Mouse (Mus musculus) cerebellum, adult 18-20 months (tissue): ENCODE data around the gene Pkd1l1.

Experiments used
- DNase-seq, 2 experiments: peaks; one replicate each; pipeline ENCODE4 v3.0.0; 2021

Gene Pkd1l1

DNA sequence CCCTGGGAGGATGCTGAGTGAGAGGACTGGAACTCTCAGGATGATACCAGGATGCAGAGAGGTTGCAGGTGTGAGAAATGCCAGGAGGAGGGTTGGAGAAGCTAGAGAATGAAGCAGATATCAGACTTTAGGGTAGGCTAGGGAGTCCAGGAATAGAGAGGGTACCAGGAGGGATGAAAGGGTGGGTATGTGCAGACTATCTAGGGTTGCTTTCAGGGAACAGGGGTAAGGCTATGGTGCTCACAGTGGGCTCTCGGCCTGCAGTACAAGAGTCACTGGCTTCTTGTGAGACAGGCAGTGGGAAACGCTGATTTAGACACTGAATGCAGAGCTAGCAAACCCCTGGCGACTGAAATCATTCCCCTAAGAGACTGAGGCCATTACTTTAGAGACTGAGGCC is at the start of gene Pkd1l1:
Pkd1l1 (minus strand) TSS at position 101 of the 400 bp plus-strand sequence.
- no peak for DNase-seq

DNA sequence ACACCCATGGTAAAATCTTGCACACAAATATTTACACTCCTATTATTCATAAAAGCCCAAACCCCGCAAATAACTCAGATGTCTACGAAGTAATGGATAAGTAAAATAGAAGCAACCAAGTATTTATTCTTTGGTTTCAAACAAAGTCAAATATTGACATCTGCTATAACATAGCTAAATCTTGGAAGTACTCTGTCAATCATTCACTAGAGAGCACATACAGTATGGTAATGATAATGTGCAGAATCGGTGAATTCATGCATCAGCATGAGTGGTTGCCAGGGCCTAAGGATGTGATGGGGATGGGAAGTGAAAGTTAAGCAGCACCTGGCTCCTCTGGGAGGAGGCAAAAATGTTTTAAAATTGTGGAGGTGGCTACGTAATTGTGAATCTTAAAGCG is 47.1 kb upstream of the Pkd1l1 start:
- DNase-seq = no peak

- no peak for DNase-seq
Observed at GRCm38 (mm10) chr11:9018491-9019267, 45.6 kb upstream of the Pkd1l1 start.

- DNase-seq = no peak
Observed at GRCm38 (mm10) chr11:9014740-9015139, 41.7 kb upstream of the Pkd1l1 start.

- peak in 1 of 2 experiments; percentile 12 for DNase-seq
Observed at GRCm38 (mm10) chr11:9011348-9011747, 38.3 kb upstream of the Pkd1l1 start.

- DNase-seq = peak; percentile 86 to 93
Observed at GRCm38 (mm10) chr11:9010853-9011339, 37.8 kb upstream of the Pkd1l1 start, which contains the start of gene Hus1. Gene Hus1 (minus strand): TSS chr11:9011191.

- peak in 1 of 2 experiments; percentile 42 for DNase-seq
Observed at GRCm38 (mm10) chr11:9010416-9010815, 37.4 kb upstream of the Pkd1l1 start.

- no peak for DNase-seq
Observed at GRCm38 (mm10) chr11:9008761-9009160, 35.7 kb upstream of the Pkd1l1 start.

- DNase-seq = no peak
Observed at GRCm38 (mm10) chr11:8988084-8988483, 15.0 kb upstream of the Pkd1l1 start.

DNA sequence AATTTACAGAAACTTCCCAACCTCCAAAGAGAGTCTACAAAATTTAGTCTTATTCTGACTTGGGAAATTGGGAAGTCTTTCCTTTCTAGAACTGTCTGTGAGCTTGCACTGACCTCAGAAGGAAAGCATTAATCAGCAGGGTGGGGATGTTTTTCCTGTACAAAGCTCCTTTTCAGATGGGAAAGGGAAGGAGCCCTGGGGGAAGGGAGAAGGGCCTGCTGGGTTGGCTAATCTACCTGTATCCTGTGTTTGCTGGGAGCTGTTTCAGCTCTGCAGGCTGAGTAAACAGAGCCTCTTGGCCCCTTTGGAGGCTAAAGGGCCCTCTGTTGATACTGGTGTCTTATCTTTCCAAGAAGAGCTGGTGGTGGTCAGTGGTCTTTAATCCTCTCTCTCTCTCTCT is 13.0 kb upstream of the Pkd1l1 start:
- no peak for DNase-seq

GRCm38 (mm10) chr11:8983237-8983861 is 10.3 kb upstream of the Pkd1l1 start:
- peak; percentile 58 to 73 for DNase-seq

DNA sequence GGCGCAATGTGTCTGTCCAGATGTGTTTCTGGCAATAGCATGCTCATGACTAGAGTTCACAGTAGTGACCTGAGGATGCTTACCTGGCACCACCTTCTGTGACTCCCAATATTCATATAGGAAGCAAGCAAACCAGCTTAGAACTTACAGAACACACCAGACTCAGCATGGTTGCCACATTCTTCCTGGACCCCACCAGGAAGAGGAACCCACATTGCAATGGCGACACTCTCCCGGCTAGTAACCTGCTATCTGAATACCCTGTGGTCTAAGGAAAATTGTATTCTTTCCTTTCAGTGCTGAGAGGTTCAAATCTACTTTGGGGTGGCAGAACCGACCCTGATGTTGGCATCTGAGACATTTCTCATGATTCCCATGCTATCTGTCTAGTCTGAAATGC is 5.1 kb upstream of the Pkd1l1 start:
- DNase-seq = no peak

DNA sequence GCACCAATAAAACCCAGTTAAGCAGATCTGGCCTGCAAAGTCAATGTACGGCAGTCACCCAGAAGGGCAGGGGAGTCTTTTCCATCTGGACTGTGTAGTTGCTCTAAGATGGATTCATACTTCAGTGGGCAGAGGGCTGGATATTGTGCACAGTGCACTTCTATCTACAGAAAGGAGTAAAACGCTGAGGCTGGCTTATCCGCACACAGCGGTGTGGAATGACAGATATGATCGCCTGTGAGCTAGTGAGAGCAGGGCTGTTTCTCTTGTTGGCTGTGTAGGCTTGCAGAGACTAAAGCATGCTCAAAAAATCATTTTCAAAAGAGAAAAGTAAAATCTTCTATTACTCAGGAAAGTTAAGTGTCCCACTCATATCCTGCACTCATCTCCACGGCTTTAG is 973 bp downstream of the Pkd1l1 start:
- no peak for DNase-seq

DNA sequence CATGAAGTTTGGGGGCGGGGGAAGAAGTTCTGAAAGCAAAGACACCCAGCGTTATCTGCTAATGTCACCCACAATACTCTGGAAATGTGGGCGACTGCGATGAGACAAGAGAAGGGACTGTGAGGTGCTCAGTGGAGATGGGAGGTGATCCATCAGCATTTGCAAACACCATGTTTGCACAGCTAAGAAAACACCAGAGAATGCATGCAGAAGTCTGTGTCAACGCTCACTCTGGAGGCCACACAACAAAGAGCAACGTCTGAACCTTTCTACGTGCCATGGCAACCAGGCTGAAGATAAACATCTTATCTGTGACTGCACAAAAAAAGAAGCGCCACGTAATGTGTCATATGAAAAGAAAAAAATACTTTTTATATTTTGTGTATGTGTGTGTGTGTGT is 2.6 kb downstream of the Pkd1l1 start:
- DNase-seq = no peak

- no peak for DNase-seq
Observed at GRCm38 (mm10) chr11:8968094-8968493, 5.0 kb downstream of the Pkd1l1 start.

GRCm38 (mm10) chr11:8958572-8958971 is 14.5 kb downstream of the Pkd1l1 start:
- peak in 1 of 2 experiments; percentile 13 for DNase-seq

- DNase-seq = no peak
Observed at GRCm38 (mm10) chr11:8958108-8958507, 15.0 kb downstream of the Pkd1l1 start.

- DNase-seq = no peak
Observed at GRCm38 (mm10) chr11:8957023-8957422, 16.0 kb downstream of the Pkd1l1 start.

DNA sequence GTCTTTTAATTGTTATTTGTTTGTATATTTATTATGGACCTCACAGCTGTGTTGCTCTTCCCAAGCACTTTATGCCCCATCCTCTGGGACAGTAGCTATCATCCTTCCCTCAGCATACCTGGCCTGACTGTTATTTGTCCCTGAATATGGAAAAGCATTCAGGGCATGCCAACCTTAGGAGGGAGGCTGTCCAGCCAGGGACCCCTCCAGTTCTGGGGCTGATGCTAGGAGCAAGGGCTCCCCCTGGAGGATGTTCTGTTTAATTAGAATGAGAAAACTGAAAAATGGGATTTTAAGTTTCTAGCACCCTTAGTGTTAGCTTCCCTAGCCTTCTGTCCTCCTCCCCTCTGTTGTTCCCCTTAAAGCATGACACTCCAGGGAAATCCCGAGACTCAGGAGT is 17.4 kb downstream of the Pkd1l1 start:
- peak; percentile 3 to 25 for DNase-seq

DNA sequence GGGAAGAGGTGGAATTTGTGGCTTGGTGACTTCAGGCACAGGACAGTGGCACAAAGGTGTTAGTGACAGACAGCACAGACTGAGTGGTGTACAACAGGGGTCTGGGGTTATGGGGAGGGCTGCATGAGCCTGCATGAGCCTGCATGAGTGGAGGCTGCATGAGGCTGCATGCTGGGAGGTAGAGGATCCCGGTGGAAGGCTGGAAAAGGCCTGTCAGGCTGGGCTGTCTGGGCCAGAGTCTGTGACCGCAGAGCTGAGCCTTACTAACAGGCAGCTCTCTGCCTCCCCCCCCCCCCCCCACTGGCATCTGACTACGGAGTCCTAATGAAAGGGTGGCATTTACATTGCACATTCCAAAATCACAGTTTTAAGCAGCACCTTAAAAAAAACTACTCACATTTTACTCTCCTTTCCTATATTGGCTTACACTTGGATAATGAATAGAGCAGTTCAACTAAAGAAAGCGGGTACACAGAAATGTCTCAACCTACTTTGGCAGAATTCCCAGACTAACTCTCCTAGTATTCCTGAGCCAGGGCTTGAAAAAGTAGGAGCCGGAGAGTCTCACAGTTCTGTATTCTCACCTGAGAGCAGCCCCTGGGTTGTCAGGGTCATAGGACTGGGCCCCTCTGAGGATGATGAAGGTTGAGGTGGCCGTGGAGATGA is 23.2 kb downstream of the Pkd1l1 start:
- DNase-seq = no peak

- DNase-seq = no peak
Observed at GRCm38 (mm10) chr11:8948871-8949270, 24.2 kb downstream of the Pkd1l1 start.

- DNase-seq = no peak
Observed at GRCm38 (mm10) chr11:8944114-8944513, 29.0 kb downstream of the Pkd1l1 start.

GRCm38 (mm10) chr11:8942446-8942845 is 30.6 kb downstream of the Pkd1l1 start:
- no peak for DNase-seq
